Mouse (Mus musculus) liver, embryonic 14.5 days (tissue): ENCODE measurements at regions not wholly inside any gene's neighbourhood (a gene's known extent, or its start where the extent isn't known, plus 50 kb on each side); places are given as distances from the start of the nearest gene placed in this dataset.
"Not testable (repeated sequence)": the region's sequence is repeated elsewhere in the genome, so short reads cannot be mapped to it uniquely, and the experiment has no call there.

Experiments used
- ATAC-seq: fragments of 200-750 bp; cut with Nextera tagmentation; 2 replicates; pipeline ENCODE4 v1.8.0; 2017; ENCODE audit warnings: moderate number of reproducible peaks, mild to moderate bottlenecking, moderate library complexity; ENCODE audit not compliant: insufficient read depth
- DNase-seq, 3 experiments: peaks; one replicate each; pipeline ENCODE4 v3.0.0-alpha.2; 2012 to 2013; ENCODE audit warnings: low read depth in 3 of 3, low spot score in 3 of 3
- H3K27ac ChIP-seq: fragments of 300-500 bp; sonication (generic); 2 replicates; pipeline ENCODE4 v1.5.1; 2014; ENCODE audit warnings: moderate library complexity, mild to moderate bottlenecking, control low read depth, inconsistent platforms
- H3K27me3 ChIP-seq: fragments of 300-500 bp; sonication (generic); 2 replicates; pipeline ENCODE4 v1.6.1; 2014; ENCODE audit warnings: mild to moderate bottlenecking, low read length, moderate library complexity; ENCODE audit not compliant: control insufficient read depth, insufficient read depth
- H3K36me3 ChIP-seq: fragments of 300-500 bp; sonication (generic); replicated peaks from 2 replicates; pipeline ENCODE4 v1.6.1; 2014; ENCODE audit warnings: low read depth; ENCODE audit not compliant: control insufficient read depth, insufficient read depth
- H3K4me1 ChIP-seq, 2 experiments: fragments of 200-500 bp in 1 of 2; fragments of 300-500 bp in 1 of 2; sonication (generic) in 1 of 2; replicated peaks; 2 replicates each; pipeline ENCODE4 v1.6.1; 2012 to 2014; ENCODE audit warnings: antibody characterized with exemption in 1 of 2, inconsistent platforms in 1 of 2, low read length in 1 of 2; ENCODE audit not compliant: control insufficient read depth in 2 of 2, insufficient read depth in 2 of 2
- H3K4me2 ChIP-seq: fragments of 300-500 bp; sonication (generic); 2 replicates; pipeline ENCODE4 v1.6.1; 2014; ENCODE audit warnings: low read depth, mild to moderate bottlenecking, control low read depth, moderate library complexity
- H3K4me3 ChIP-seq, 2 experiments: fragments of 200-500 bp in 1 of 2; fragments of 300-500 bp in 1 of 2; sonication (generic) in 1 of 2; 2 replicates each; pipeline ENCODE4 v1.5.1; 2012 to 2014; ENCODE audit warnings: low read depth in 2 of 2, low read length in 2 of 2, mild to moderate bottlenecking in 2 of 2, control low read depth in 1 of 2, inconsistent platforms in 1 of 2, moderate library complexity in 1 of 2; ENCODE audit not compliant: insufficient read depth in 1 of 2
- H3K9ac ChIP-seq: fragments of 300-500 bp; sonication (generic); replicated peaks from 2 replicates; pipeline ENCODE4 v1.6.1; 2014; ENCODE audit warnings: mild to moderate bottlenecking, control low read depth, moderate library complexity
- H3K9me3 ChIP-seq: fragments of 300-500 bp; sonication (generic); 2 replicates; pipeline ENCODE4 v1.6.1; 2016; ENCODE audit warnings: low read length, mixed read lengths; ENCODE audit not compliant: control insufficient read depth
- CTCF ChIP-seq: IDR thresholded peaks from 2 replicates; pipeline ENCODE4 v1.5.1; 2016; ENCODE audit warnings: antibody characterized with exemption, low read depth, control low read depth
- EP300 ChIP-seq: IDR thresholded peaks from 2 replicates; pipeline ENCODE4 v1.6.1; 2016; ENCODE audit warnings: antibody characterized with exemption, low read depth
- WGBS: fragments of 180-500 bp; shearing (Covaris S2); extraction: QIAGEN DNeasy Blood & Tissue Kit; methylation state at CpG from one replicate; pipeline ENCODE4 v1.1.7; 2014; ENCODE audit not compliant: insufficient replicate concordance; 5-methylcytosine and 5-hydroxymethylcytosine counted together

DNA sequence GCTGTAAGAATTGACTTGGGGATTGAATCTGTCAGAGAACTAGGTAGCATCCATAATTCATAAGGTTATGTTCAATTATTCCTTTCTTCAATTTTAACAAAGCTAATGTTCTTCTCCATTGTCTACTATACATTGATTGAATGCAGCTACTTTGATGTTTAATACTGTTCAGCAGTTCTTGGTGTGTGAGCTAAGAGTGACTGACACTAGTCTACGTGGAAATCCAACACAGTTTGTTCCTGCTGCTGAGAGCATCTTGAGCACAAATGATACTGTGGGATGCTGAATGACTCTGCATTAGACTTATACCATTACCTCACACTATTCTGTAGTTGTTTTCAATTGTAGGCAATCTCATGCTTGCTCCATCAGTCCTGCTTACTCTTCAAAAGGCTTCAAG is 249.4 kb upstream of the Akr1e1 start:
- 70% methylated on average over 1 of the region's 1 CpGs for WGBS
- no peak overlapping the region for H3K27ac ChIP-seq
- H3K4me1 ChIP-seq: no peaks in the 10 kb centered on the region
- H3K9me3 ChIP-seq: no peaks in the 10 kb centered on the region
- no peak overlapping the region for H3K4me3 ChIP-seq
- no peaks in the 10 kb centered on the region for H3K36me3 ChIP-seq
- no peak overlapping the region for H3K9ac ChIP-seq
- TF ChIP-seq CTCF: no peak
- TF ChIP-seq EP300: no peak
- no peak overlapping the region for H3K4me2 ChIP-seq
- H3K27me3 ChIP-seq: no peaks in the 10 kb centered on the region
- ATAC-seq (no peak), DNase-seq (no peak)

DNA sequence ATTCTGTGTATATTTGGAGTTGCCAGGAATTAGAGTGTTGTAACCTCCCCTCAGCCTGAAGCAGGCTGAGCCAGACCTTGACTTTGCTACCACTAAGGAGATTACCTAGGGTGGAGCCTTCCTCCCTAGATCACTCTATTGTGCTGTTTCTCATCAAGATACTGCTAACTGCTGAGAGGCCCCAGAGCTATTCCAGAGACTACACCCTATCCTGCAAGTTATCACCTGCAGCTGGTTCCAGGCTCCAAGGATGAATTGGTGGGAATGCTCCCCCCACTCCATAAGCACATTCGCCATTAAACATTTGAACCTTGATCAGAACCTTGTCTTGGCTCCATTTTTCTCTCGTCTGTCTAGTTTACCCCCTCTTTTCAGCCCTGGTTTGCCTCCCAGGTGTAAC is 230.5 kb upstream of the Akr1e1 start:
- not testable (repeated sequence) for H3K4me1 ChIP-seq, H3K4me2 ChIP-seq, H3K9ac ChIP-seq, DNase-seq, H3K4me3 ChIP-seq, H3K36me3 ChIP-seq, H3K9me3 ChIP-seq, H3K27ac ChIP-seq, ATAC-seq, H3K27me3 ChIP-seq
- 47% methylated on average over 2 of the region's 2 CpGs for WGBS

DNA sequence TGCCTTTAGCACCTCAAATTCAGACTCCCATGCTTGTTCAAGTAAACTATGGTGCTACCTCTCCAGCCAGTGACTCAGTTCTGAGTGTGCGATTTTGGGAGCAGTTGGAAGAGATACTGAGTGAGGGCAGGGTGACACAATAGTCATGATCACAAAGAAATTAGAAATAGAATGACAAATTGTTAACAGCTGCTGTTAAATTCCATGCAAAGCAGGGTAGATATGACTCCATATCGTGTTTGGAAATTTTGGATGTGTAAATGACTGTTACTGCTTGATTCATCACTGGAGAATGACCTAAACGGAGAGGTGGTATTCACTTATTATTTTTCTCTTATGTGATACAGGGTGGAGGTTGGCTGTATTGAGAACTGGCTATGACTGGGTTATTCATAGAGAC is 217.8 kb upstream of the Akr1e1 start:
- 61% methylated on average over 3 of the region's 3 CpGs for WGBS
- Histone ChIP-seq H3K27me3 (no peaks in the 10 kb centered on the region), H3K27ac (no peak overlapping the region), H3K4me1 (no peaks in the 10 kb centered on the region), H3K4me3 (no peak overlapping the region), H3K9me3 (no peaks in the 10 kb centered on the region), H3K9ac (no peak overlapping the region), H3K4me2 (no peak overlapping the region), H3K36me3 (no peaks in the 10 kb centered on the region)
- DNase-seq (no peak), ATAC-seq (no peak)
- TF ChIP-seq EP300 (no peak), CTCF (no peak)

DNA sequence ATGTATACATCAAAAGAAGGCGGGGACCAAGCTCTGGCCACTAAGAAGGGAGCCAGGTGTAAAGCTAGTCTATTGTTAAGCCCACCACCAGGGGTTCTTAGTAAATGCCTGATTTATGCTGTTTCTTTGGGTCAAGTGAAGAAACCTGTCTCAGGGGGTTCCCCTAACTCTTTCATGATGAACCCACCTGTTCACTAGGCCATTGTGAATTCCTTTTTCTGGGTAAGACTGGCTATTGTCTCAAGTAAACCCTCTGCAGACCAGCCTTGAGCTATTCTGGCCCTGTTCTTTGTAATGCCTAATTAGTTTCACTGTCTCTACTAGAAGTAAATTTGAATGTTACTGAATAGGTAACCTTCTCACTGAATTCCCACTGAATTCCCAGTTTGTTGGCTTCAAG is 216.8 kb upstream of the Akr1e1 start:
- not testable (repeated sequence) for H3K27me3 ChIP-seq, H3K9me3 ChIP-seq, H3K4me2 ChIP-seq, ATAC-seq, DNase-seq, H3K9ac ChIP-seq, H3K27ac ChIP-seq, H3K4me1 ChIP-seq, H3K36me3 ChIP-seq, H3K4me3 ChIP-seq
- WGBS: 58% methylated on average over 1 of the region's 1 CpGs

DNA sequence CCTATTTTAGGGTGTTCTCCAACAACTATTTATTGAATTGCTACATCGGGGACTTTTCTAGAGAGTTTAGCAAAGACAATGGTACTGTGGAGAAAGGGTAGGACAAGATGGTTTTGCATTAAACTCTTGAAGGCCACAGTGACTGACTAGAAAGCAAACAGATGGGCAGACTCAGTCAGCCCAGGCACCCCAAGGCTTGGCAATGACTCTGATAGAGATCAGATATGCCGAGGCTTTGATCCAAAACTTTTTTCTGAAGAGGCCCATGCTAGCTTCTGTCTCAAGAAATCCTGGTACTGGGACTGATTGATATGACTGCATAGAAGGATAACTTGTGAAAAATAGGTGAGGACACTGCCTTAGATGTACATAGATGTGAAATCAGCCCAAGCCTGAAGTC is 197.9 kb upstream of the Akr1e1 start:
- H3K9ac ChIP-seq: no peak overlapping the region
- WGBS: 62% methylated on average over 2 of the region's 2 CpGs
- no peak for DNase-seq
- H3K4me1 ChIP-seq: no peaks in the 10 kb centered on the region
- H3K9me3 ChIP-seq: no peaks in the 10 kb centered on the region
- H3K27me3 ChIP-seq: no peaks in the 10 kb centered on the region
- no peak overlapping the region for H3K27ac ChIP-seq
- no peak for TF ChIP-seq EP300
- no peak for TF ChIP-seq CTCF
- no peak overlapping the region for H3K4me2 ChIP-seq
- no peak for ATAC-seq
- H3K4me3 ChIP-seq: no peak overlapping the region
- H3K36me3 ChIP-seq: no peaks in the 10 kb centered on the region

DNA sequence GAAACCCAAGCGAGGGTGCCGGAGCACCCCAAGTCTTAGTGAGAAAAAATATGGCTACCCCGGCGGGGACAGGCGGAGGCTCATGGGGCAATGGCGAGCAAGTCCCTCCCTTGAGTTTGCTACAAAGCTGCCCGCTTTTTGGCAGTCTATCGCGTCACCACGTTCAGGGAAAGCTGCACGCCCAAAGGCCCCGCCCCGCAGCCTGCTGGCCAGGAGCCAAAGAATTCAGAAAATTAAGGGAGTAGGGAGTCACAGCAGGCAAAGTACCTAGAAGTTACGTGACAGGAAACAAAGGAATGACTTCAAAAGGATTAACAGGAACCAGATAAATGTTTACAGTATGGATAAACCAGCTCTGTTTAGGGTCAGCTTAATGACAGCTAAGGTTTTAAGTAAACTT is 191.7 kb upstream of the Akr1e1 start:
- 71% methylated on average over 14 of the region's 14 CpGs for WGBS
- H3K36me3 ChIP-seq: no peaks in the 10 kb centered on the region

More for the DNA sequence above, 191.7 kb upstream of the Akr1e1 start:
- Histone ChIP-seq H3K9me3 (no peaks in the 10 kb centered on the region), H3K9ac (no peak overlapping the region), H3K27ac (no peak overlapping the region), H3K4me1 (no peaks in the 10 kb centered on the region), H3K27me3 (no peaks in the 10 kb centered on the region), H3K4me2 (no peak overlapping the region), H3K4me3 (no peak overlapping the region)
- ATAC-seq (no peak), DNase-seq (no peak)
- TF ChIP-seq EP300 (no peak), CTCF (no peak)
